7 mouse cellular contexts compared by ENCODE assay signal in genomic region chr1:106602941-106603340, GRCm38 (mm10).
A peak's percentile ranks its signal among the peaks of the same experiment; 100 is the strongest.
DNase-seq lines count a peak whose midpoint lies in the region; ATAC-seq and TF ChIP-seq lines count a peak whose summit lies in the region.

No protein-coding gene starts in this region.

- intact Hi-C loops in gastrocnemius, adult 2 months (cut with DNase I) = no loop called here

- peak overlapping the region; percentile 46 for H3K4me3 ChIP-seq in lung, adult 2 months (replicated peaks; ENCODE audit: extremely low read depth, low read depth, low read length)
- no peak overlapping the region for H3K4me3 ChIP-seq in limb, embryonic 10.5 days
- no peak overlapping the region for H3K4me3 ChIP-seq in gastrocnemius, adult 2 months

- H3K9me3 ChIP-seq in limb, embryonic 10.5 days (replicated peaks) = no peaks in the 10 kb centered on the region

- ATAC-seq in cerebellum, adult (ENCODE audit: insufficient number of reproducible peaks, low FRiP score, low TSS enrichment) = peak; percentile 54
- no peak for ATAC-seq in megakaryocyte progenitor cell, adult 5-6 weeks (replicated peaks; ENCODE audit: poor library complexity)

- H3K36me3 ChIP-seq in limb, embryonic 10.5 days = no peaks in the 10 kb centered on the region

- WGBS in lung, adult 2 months = 17% methylated on average over 6 of the region's 6 CpGs
- WGBS in limb, embryonic 10.5 days = 31% methylated on average over 6 of the region's 6 CpGs

- TF ChIP-seq POLR2A in lung, adult 2 months (IDR thresholded peaks at IDR 0.05; ENCODE audit: borderline replicate concordance, extremely low read depth, low read depth, low read length) = no peak

- no peaks in the 10 kb centered on the region for H3K27me3 ChIP-seq in limb, embryonic 10.5 days (ENCODE audit: low read depth, poor library complexity, severe bottlenecking)

- no peak for TF ChIP-seq CTCF in lung, adult 2 months (IDR thresholded peaks at IDR 0.05; ENCODE audit: insufficient read depth, low read length)
- TF ChIP-seq CTCF in gastrocnemius, adult 2 months (IDR thresholded peaks at IDR 0.05) = no peak

- peak overlapping the region; percentile 25; the same call in 1 of the 2 replicates for H3K27ac ChIP-seq in limb, embryonic 10.5 days
- H3K27ac ChIP-seq in gastrocnemius, adult 2 months = no peak overlapping the region

- DNase-seq in lung, adult 2 months = no peak
- DNase-seq in lung, postnatal 14 days = no peak
- peak; percentile 32 for DNase-seq in embryo, embryonic 9.5 days (ENCODE audit: extremely low spot score)
- peak; percentile 37 for DNase-seq in limb, embryonic 10.5 days (ENCODE audit: low spot score)
- no peak for DNase-seq in gastrocnemius, adult 2 months

- H3K4me1 ChIP-seq in lung, adult 2 months (ENCODE audit: control insufficient read depth, insufficient read depth, low read length) = peaks cover 7% of the 10 kb centered on the region
- peaks cover 17% of the 10 kb centered on the region for H3K4me1 ChIP-seq in limb, embryonic 10.5 days

Comparison
In these comparisons a context has a peak if more than half of its experiments do, and no peak if none do; other contexts are left out.
1. DNase-seq: peak in embryo, embryonic 9.5 days (single experiment) and limb, embryonic 10.5 days (single experiment); none in lung, adult 2 months (single experiment), lung, postnatal 14 days (single experiment) and gastrocnemius, adult 2 months (single experiment).